Mouse (Mus musculus) heart, adult 2 months (tissue): ENCODE results near the gene Lamc1.

Experiments
- CTCF ChIP-seq: fragments of 200-600 bp; IDR thresholded peaks from 2 replicates; pipeline ENCODE4 v1.8.1; 2022; ENCODE audit warnings: antibody characterized with exemption, mild to moderate bottlenecking, moderate library complexity
- POLR2A ChIP-seq: fragments of 200-500 bp; IDR thresholded peaks from 2 replicates; pipeline ENCODE4 v1.6.1; 2011; ENCODE audit warnings: mild to moderate bottlenecking, low read depth, low read length, control low read depth; ENCODE audit not compliant: insufficient read depth

- TF ChIP-seq POLR2A, result no peak
- TF ChIP-seq CTCF, result no peak
Measured at GRCm38 (mm10) chr1:153274611-153275010, 58.0 kb downstream of the Lamc1 start.
